Mouse (Mus musculus): ENCODE results near the gene Upk1b.

Gene Upk1b

DNA sequence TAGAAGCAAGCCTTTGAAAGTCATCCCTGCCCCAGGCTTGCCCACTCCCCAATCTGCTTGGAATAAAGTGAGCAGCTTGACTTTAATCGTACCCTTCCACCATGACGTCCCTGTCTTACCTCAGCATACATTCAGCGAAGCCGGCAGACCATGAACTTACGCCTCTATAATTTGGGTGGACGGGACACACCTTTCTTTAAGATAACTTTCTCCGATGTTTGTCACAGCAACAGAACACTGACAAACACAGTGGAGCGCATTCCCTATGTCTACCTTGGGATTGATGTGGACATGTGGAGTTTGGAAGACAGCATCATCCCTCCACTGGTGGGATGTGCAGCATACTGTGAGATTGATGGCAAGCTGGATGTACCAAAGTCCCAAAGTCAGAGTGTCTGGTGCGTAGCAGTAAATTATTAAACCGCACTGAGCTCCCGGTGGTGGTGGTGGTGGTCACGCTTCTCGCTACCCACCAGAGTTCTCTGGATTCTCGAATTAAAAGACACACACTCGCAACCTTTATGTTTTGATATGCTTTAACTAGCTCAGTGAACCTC lies 71.5 kb downstream of the Upk1b start:
- DNase-seq (ENCODE audit: extremely low read depth, insufficient read length, low spot score): no peak

DNA sequence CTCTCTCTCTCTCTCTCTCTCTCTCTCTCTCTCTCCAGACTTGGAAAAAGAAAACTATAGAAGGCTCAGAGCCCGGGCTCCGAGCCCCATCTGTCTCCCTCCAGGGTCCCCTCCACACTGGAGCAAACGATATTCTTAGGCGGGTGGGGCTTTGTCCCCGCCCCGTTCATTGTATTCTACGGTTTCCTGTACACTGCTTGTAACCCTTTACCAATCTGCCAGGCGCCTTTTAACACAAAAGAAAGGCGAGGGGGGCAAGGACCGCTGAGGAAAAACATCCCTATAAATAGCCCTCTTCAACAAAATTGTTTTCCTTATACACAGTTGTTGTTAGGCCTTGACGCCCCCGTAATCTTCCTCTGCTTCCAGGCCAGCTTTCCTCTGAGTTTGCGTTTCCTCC lies 75.2 kb downstream of the Upk1b start:
- no peak for DNase-seq (ENCODE audit: extremely low read depth, insufficient read length, low spot score)

DNA sequence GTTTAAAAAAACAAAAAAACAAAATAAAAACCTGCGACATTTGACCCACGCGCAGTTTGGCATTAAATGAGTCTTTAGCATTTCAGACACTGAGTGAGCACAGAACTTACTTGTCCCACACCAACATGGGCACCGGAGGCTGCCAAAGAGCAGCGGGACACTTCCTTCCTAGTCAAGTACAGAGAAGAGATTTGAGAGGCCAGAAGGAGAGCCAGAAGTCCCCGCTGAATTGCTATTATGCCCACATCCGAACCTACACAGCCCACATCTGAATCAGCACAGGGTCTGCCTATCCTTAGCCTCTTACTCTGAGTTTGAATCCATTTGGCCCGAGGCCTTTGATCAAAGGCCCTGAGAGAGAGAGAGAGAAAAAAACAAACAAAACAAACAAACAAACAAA lies 75.9 kb downstream of the Upk1b start:
- DNase-seq (ENCODE audit: extremely low read depth, insufficient read length, low spot score): no peak
